Comparison of ENCODE assay signal across 22 mouse cellular contexts in genomic region chr5:52457154-52457553, GRCm38 (mm10). TPM values are rescaled to one million over a fixed set of nuclear protein-coding genes. Genes with fewer than 3 reads are reported as not detected.
"Had no signal": no experiment of that assay in that cellular context is flagged by ENCODE, and none has a peak within 500 bp of the region (broad histone marks: within the 10 kb centered on the region; RNA-seq: fewer than 3 reads in every experiment).

No protein-coding gene starts in this region.

- H3K4me3 ChIP-seq: kidney, embryonic 15.5 days; limb, embryonic 12.5 days; limb, embryonic 15.5 days; midbrain, embryonic 12.5 days; myocyte; stomach, embryonic 15.5 days had no signal

- H3K36me3 ChIP-seq: kidney, embryonic 15.5 days; limb, embryonic 12.5 days; limb, embryonic 15.5 days; midbrain, embryonic 12.5 days; stomach, embryonic 15.5 days had no signal

- DNase-seq: kidney, adult 11 months; kidney, adult 8-10 months; kidney, postnatal 10 days; kidney, postnatal 36 days; left cerebral cortex, postnatal 4 days; liver, postnatal 0 days; lung, embryonic 14.5 days; right cerebral cortex, postnatal 25 days; spleen, adult 18-20 months; thymus, postnatal 25 days had no signal

- H3K4me1 ChIP-seq: kidney, embryonic 15.5 days; limb, embryonic 12.5 days; limb, embryonic 15.5 days; midbrain, embryonic 12.5 days; stomach, embryonic 15.5 days had no signal

- ATAC-seq: liver, postnatal 0 days; lung, postnatal 0 days; midbrain, embryonic 16.5 days had no signal

- H3K9ac ChIP-seq: kidney, embryonic 15.5 days; limb, embryonic 12.5 days; limb, embryonic 15.5 days; liver, embryonic 14.5 days; liver, postnatal 0 days; lung, embryonic 14.5 days; midbrain, embryonic 12.5 days; stomach, embryonic 15.5 days had no signal

- H3K9me3 ChIP-seq: kidney, embryonic 15.5 days; limb, embryonic 12.5 days; limb, embryonic 15.5 days; midbrain, embryonic 12.5 days; stomach, embryonic 15.5 days had no signal

- H3K27ac ChIP-seq: kidney, embryonic 15.5 days; limb, embryonic 12.5 days; limb, embryonic 15.5 days; liver, embryonic 14.5 days; macrophage; midbrain, embryonic 12.5 days; stomach, embryonic 15.5 days had no signal

- H3K4me2 ChIP-seq: kidney, embryonic 15.5 days; limb, embryonic 12.5 days; limb, embryonic 15.5 days; liver, embryonic 11.5 days; lung, embryonic 14.5 days; midbrain, embryonic 12.5 days; stomach, embryonic 15.5 days had no signal

- H3K27me3 ChIP-seq: kidney, embryonic 15.5 days; limb, embryonic 12.5 days; limb, embryonic 15.5 days; midbrain, embryonic 12.5 days; stomach, embryonic 15.5 days had no signal

RNA-seq across cellular contexts. Expression of gene Ccdc149, which starts 14.2 kb away (rescaled TPM):
- total RNA-seq: monocyte, adult 5-6 weeks had no signal
- polyA plus RNA-seq: macrophage, myocyte had no signal
